Mouse (Mus musculus) cerebellum, adult 2 months (tissue): ENCODE results near the gene Snrpd3.

ENCODE experiments used
- CTCF ChIP-seq: fragments of 200-500 bp; IDR thresholded peaks from 2 replicates; pipeline ENCODE4 v1.5.1; 2011; ENCODE audit warnings: low read depth, mild to moderate bottlenecking, control low read depth, low read length, moderate library complexity, borderline replicate concordance; ENCODE audit not compliant: insufficient read depth
- POLR2A ChIP-seq: fragments of 200-500 bp; IDR thresholded peaks from 2 replicates; pipeline ENCODE4 v1.6.1; 2011; ENCODE audit warnings: low read length, control low read depth, borderline replicate concordance; ENCODE audit not compliant: insufficient read depth

- TF ChIP-seq POLR2A (no peak), CTCF (no peak)
These were observed 30.2 kb upstream of the Snrpd3 start for GRCm38 (mm10) chr10:75487131-75487530.
